Mouse (Mus musculus) small intestine, adult 2 months (tissue): ENCODE measurements at regions not wholly inside any gene's neighbourhood (a gene's known extent, or its start where the extent isn't known, plus 50 kb on each side); places are given as distances from the start of the nearest gene placed in this dataset.
A peak's percentile ranks its signal among the peaks of the same experiment; 100 is the strongest.

ENCODE experiments used
- H3K27ac ChIP-seq: fragments of 200-500 bp; 2 replicates; pipeline ENCODE4 v1.5.1; 2012; ENCODE audit warnings: low read depth, low read length, control low read depth, inconsistent platforms; ENCODE audit not compliant: insufficient read depth
- H3K27me3 ChIP-seq: fragments of 200-500 bp; 2 replicates; pipeline ENCODE4 v1.6.1; 2012; ENCODE audit warnings: mild to moderate bottlenecking, moderate library complexity, low read length, inconsistent platforms; ENCODE audit not compliant: control insufficient read depth, insufficient read depth
- H3K36me3 ChIP-seq: fragments of 200-500 bp; 2 replicates; pipeline ENCODE4 v1.6.1; 2012; ENCODE audit warnings: mild to moderate bottlenecking, low read length, control low read depth, inconsistent platforms; ENCODE audit not compliant: control insufficient read depth, insufficient read depth
- H3K4me1 ChIP-seq: fragments of 200-500 bp; 2 replicates; pipeline ENCODE4 v1.6.1; 2012; ENCODE audit warnings: low read length, inconsistent platforms, mixed read lengths; ENCODE audit not compliant: control insufficient read depth, insufficient read depth, insufficient read length
- H3K4me3 ChIP-seq: fragments of 200-500 bp; 2 replicates; pipeline ENCODE4 v1.5.1; 2012; ENCODE audit warnings: low read depth, mild to moderate bottlenecking, control low read depth, inconsistent platforms, low read length, moderate library complexity
- CTCF ChIP-seq: fragments of 200-500 bp; IDR thresholded peaks from 2 replicates; pipeline ENCODE4 v1.5.1; 2012; ENCODE audit warnings: low read depth, mild to moderate bottlenecking, control low read depth, inconsistent platforms, low read length, moderate library complexity, mixed read lengths; ENCODE audit not compliant: insufficient replicate concordance, insufficient read length; ENCODE audit errors: extremely low read depth
- POLR2A ChIP-seq: fragments of 200-500 bp; IDR thresholded peaks from 2 replicates; pipeline ENCODE4 v1.6.1; 2012; ENCODE audit warnings: low read depth, mild to moderate bottlenecking, control low read depth, inconsistent platforms, low read length, moderate library complexity
- WGBS: fragments of 180-500 bp; shearing (Covaris S2); methylation state at CpG from one replicate; pipeline ENCODE4 v1.1.7; 2018; 5-methylcytosine and 5-hydroxymethylcytosine counted together

- Histone ChIP-seq H3K4me1 (peaks cover 7% of the 10 kb centered on the region; the same call in 1 of the 2 replicates), H3K27me3 (no peaks in the 10 kb centered on the region), H3K27ac (no peak overlapping the region), H3K36me3 (no peaks in the 10 kb centered on the region), H3K4me3 (no peak overlapping the region)
- TF ChIP-seq POLR2A, result no peak
- TF ChIP-seq CTCF, result no peak
- WGBS, result 90% methylated on average over 3 of the region's 3 CpGs
Observed at GRCm38 (mm10) chr14:76880851-76881250, 155.7 kb upstream of the Ccdc122 start.

- H3K27ac ChIP-seq, result peak overlapping the region; percentile 24; the same call in 1 of the 2 replicates
- 20% methylated on average over 5 of the region's 5 CpGs for WGBS
- peaks cover 14% of the 10 kb centered on the region; the same call in 1 of the 2 replicates for H3K4me1 ChIP-seq
- TF ChIP-seq CTCF (no peak), POLR2A (no peak)
- no peaks in the 10 kb centered on the region for H3K36me3 ChIP-seq
- no peak overlapping the region for H3K4me3 ChIP-seq
- no peaks in the 10 kb centered on the region for H3K27me3 ChIP-seq
Observed at GRCm38 (mm10) chr14:76877306-76877705, 159.3 kb upstream of the Ccdc122 start.

- peaks cover 14% of the 10 kb centered on the region; the same call in 1 of the 2 replicates for H3K4me1 ChIP-seq
- no peak overlapping the region for H3K4me3 ChIP-seq
- no peak overlapping the region for H3K27ac ChIP-seq
- H3K27me3 ChIP-seq, result no peaks in the 10 kb centered on the region
- TF ChIP-seq POLR2A (no peak), CTCF (no peak)
- no peaks in the 10 kb centered on the region for H3K36me3 ChIP-seq
- 38% methylated on average over 7 of the region's 7 CpGs for WGBS
Observed at GRCm38 (mm10) chr14:76876015-76876414, 160.6 kb upstream of the Ccdc122 start.

GRCm38 (mm10) chr14:76875266-76875900 is 161.2 kb upstream of the Ccdc122 start:
- TF ChIP-seq POLR2A (no peak), CTCF (no peak)
- Histone ChIP-seq H3K36me3 (no peaks in the 10 kb centered on the region), H3K4me3 (no peak overlapping the region), H3K27ac (peak overlapping the region; percentile 80), H3K4me1 (peaks cover 14% of the 10 kb centered on the region; the same call in 1 of the 2 replicates), H3K27me3 (no peaks in the 10 kb centered on the region)
- 12% methylated on average over 8 of the region's 8 CpGs for WGBS

DNA sequence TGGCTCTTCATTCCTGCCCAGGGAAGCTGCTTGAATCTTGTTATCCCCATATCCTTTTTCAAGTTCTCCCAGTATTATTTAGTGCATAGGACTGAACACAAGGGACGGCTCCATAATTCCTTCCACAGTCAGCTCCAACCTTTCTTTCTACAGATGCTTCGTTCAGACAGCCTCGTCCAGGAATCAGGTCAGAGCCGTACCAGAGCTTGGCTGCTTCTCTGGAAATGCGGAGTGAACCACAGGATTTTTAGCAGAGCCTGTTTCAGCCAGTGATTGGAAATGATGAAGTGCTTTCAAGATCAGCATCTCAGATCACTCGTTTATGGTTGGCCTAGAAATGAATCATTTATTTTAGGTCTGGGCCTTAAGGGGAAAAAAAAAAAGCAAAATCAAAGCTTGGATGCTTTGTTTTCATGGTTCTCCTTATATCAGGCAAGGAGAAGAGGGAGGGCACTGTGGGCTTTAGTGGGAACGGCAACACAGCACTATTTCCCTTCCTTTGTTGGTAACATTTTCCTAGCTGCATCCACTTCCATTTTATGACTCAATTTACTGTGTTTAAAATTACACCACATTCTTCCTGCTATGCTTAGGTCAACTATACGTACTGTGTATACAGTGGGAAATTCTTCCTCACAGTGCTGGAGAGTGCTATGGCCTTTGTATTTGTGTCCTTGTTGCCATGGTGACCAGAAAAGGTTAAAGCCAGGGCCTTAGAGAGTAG is 161.9 kb upstream of the Ccdc122 start:
- WGBS, result 43% methylated on average over 8 of the region's 8 CpGs
- TF ChIP-seq POLR2A, result no peak
- TF ChIP-seq CTCF, result no peak
- no peaks in the 10 kb centered on the region for H3K27me3 ChIP-seq
- H3K27ac ChIP-seq, result peak overlapping the region; percentile 80
- H3K4me1 ChIP-seq, result peaks cover 14% of the 10 kb centered on the region; the same call in 1 of the 2 replicates
- H3K36me3 ChIP-seq, result no peaks in the 10 kb centered on the region
- H3K4me3 ChIP-seq, result no peak overlapping the region

- no peak for TF ChIP-seq CTCF
- TF ChIP-seq POLR2A, result no peak
- H3K4me3 ChIP-seq, result no peak overlapping the region
- H3K36me3 ChIP-seq, result no peaks in the 10 kb centered on the region
- H3K4me1 ChIP-seq, result peaks cover 14% of the 10 kb centered on the region; the same call in 1 of the 2 replicates
- no peak overlapping the region for H3K27ac ChIP-seq
- WGBS, result 82% methylated on average over 5 of the region's 5 CpGs
- no peaks in the 10 kb centered on the region for H3K27me3 ChIP-seq
Observed at GRCm38 (mm10) chr14:76873684-76874083, 162.9 kb upstream of the Ccdc122 start.

DNA sequence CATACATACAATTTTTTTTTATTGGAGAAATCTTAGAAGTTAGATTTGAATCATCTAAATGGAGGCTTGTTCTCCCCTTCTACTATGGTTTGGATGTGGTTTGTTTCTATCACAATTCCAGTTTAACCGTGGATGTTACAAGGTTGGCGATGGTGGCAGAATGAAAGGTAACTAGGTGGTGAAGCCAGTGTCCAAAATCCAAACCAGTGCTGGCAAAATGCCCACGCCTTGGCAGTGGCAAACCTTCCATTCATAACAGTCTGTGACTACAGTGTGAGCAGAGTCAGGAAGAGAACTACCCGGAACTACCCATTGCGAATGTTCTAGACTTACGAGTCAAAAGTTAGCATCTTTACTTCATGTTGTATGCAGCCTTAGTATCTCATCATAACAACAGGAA is 163.6 kb upstream of the Ccdc122 start:
- Histone ChIP-seq H3K36me3 (no peaks in the 10 kb centered on the region), H3K4me3 (no peak overlapping the region), H3K27me3 (no peaks in the 10 kb centered on the region), H3K27ac (no peak overlapping the region), H3K4me1 (peaks cover 14% of the 10 kb centered on the region; the same call in 1 of the 2 replicates)
- TF ChIP-seq CTCF (no peak), POLR2A (no peak)
- WGBS, result 89% methylated on average over 6 of the region's 6 CpGs
